Mouse (Mus musculus): ENCODE measurements around the gene Hoxc5. TPM values are rescaled to one million over a fixed set of nuclear protein-coding genes. Genes with fewer than 3 reads are reported as not detected.

Gene Hoxc5
- total RNA-seq, 2 experiments from 2014 or later, result not detected

- no peak for DNase-seq (ENCODE audit: low spot score)
- intact Hi-C loops (cut with DNase I), result no loop called here
Measured at GRCm38 (mm10) chr15:103028916-103029512, 61.8 kb downstream of the Hoxc5 start.

GRCm38 (mm10) chr15:103030142-103030541 lies 62.9 kb downstream of the Hoxc5 start:
- intact Hi-C loops (cut with DNase I), result no loop called here
- DNase-seq (ENCODE audit: low spot score), result no peak

GRCm38 (mm10) chr15:103032167-103032566 lies 64.9 kb downstream of the Hoxc5 start:
- DNase-seq (ENCODE audit: low spot score), result no peak
- intact Hi-C loops (cut with DNase I), result no loop called here

- DNase-seq (ENCODE audit: low spot score), result no peak
- intact Hi-C loops (cut with DNase I), result no loop called here
Measured at GRCm38 (mm10) chr15:103032646-103033575, 65.7 kb downstream of the Hoxc5 start.

- no peak for DNase-seq (ENCODE audit: low spot score)
- intact Hi-C loops (cut with DNase I), result no loop called here
Measured at GRCm38 (mm10) chr15:103034043-103034806, 67.0 kb downstream of the Hoxc5 start.

GRCm38 (mm10) chr15:103034807-103035547 lies 67.7 kb downstream of the Hoxc5 start:
- DNase-seq (ENCODE audit: low spot score), result no peak
- intact Hi-C loops (cut with DNase I), result no loop called here

- DNase-seq (ENCODE audit: low spot score), result no peak
- intact Hi-C loops (cut with DNase I), result no loop called here
Measured at GRCm38 (mm10) chr15:103035548-103035881, 68.3 kb downstream of the Hoxc5 start.

- no peak for DNase-seq (ENCODE audit: low spot score)
- intact Hi-C loops (cut with DNase I), result no loop called here
Measured at GRCm38 (mm10) chr15:103037579-103037978, 70.3 kb downstream of the Hoxc5 start.

GRCm38 (mm10) chr15:103038701-103039480 lies 71.6 kb downstream of the Hoxc5 start:
- DNase-seq (ENCODE audit: low spot score), result no peak
- intact Hi-C loops (cut with DNase I), result no loop called here

GRCm38 (mm10) chr15:103039609-103040008 lies 72.4 kb downstream of the Hoxc5 start:
- intact Hi-C loops (cut with DNase I), result no loop called here
- DNase-seq (ENCODE audit: low spot score), result no peak

GRCm38 (mm10) chr15:103040601-103041000 lies 73.4 kb downstream of the Hoxc5 start:
- intact Hi-C loops (cut with DNase I), result no loop called here
- no peak for DNase-seq (ENCODE audit: low spot score)

GRCm38 (mm10) chr15:103041613-103042012 lies 74.4 kb downstream of the Hoxc5 start:
- intact Hi-C loops (cut with DNase I), result no loop called here
- DNase-seq (ENCODE audit: low spot score), result no peak

- intact Hi-C loops (cut with DNase I), result no loop called here
- no peak for DNase-seq (ENCODE audit: low spot score)
Measured at GRCm38 (mm10) chr15:103042209-103042608, 75.0 kb downstream of the Hoxc5 start.

- intact Hi-C loops (cut with DNase I), result no loop called here
Measured at GRCm38 (mm10) chr15:103051670-103052069, 84.4 kb downstream of the Hoxc5 start.

GRCm38 (mm10) chr15:103053210-103053609 lies 86.0 kb downstream of the Hoxc5 start:
- DNase-seq (ENCODE audit: low spot score), result no peak
- intact Hi-C loops (cut with DNase I), result no loop called here

More at GRCm38 (mm10) chr15:103051670-103052069, 84.4 kb downstream of the Hoxc5 start:
- DNase-seq (ENCODE audit: low spot score), result no peak

GRCm38 (mm10) chr15:103056396-103056795 lies 89.2 kb downstream of the Hoxc5 start:
- intact Hi-C loops (cut with DNase I), result no loop called here
- no peak for DNase-seq (ENCODE audit: low spot score)

GRCm38 (mm10) chr15:103058715-103059114 lies 91.5 kb downstream of the Hoxc5 start:
- DNase-seq (ENCODE audit: low spot score), result no peak
- intact Hi-C loops (cut with DNase I), result no loop called here

GRCm38 (mm10) chr15:103059393-103059992 lies 92.2 kb downstream of the Hoxc5 start:
- intact Hi-C loops (cut with DNase I), result no loop called here
- DNase-seq (ENCODE audit: low spot score), result no peak

- intact Hi-C loops (cut with DNase I), result no loop called here
- DNase-seq (ENCODE audit: low spot score), result no peak
Measured at GRCm38 (mm10) chr15:103060021-103060340, 92.7 kb downstream of the Hoxc5 start.
